Mouse (Mus musculus) lung, postnatal 0 days (tissue): ENCODE measurements at regions not wholly inside any gene's neighbourhood (a gene's known extent, or its start where the extent isn't known, plus 50 kb on each side); places are given as distances from the start of the nearest gene placed in this dataset.

Experiments used
- ATAC-seq: fragments of 200-750 bp; cut with Nextera tagmentation; 2 replicates; pipeline ENCODE4 v1.8.0; 2017; ENCODE audit warnings: moderate library complexity
- DNase-seq: peaks from one replicate; pipeline ENCODE4 v3.0.0-alpha.2; 2016; ENCODE audit warnings: low spot score
- H3K27ac ChIP-seq: fragments of 300-500 bp; sonication (generic); 2 replicates; pipeline ENCODE4 v1.5.1; 2014; ENCODE audit warnings: antibody characterized with exemption, mild to moderate bottlenecking, low read length, mixed read lengths
- H3K27me3 ChIP-seq: fragments of 300-500 bp; sonication (generic); replicated peaks from 2 replicates; pipeline ENCODE4 v1.6.1; 2014; ENCODE audit warnings: low read length, mixed read lengths; ENCODE audit not compliant: insufficient read depth
- H3K36me3 ChIP-seq: fragments of 300-500 bp; sonication (generic); 2 replicates; pipeline ENCODE4 v1.6.1; 2014; ENCODE audit warnings: low read length, mixed read lengths; ENCODE audit not compliant: insufficient read depth
- H3K4me1 ChIP-seq: fragments of 300-500 bp; sonication (generic); 2 replicates; pipeline ENCODE4 v1.6.1; 2014; ENCODE audit warnings: antibody characterized with exemption, low read depth, low read length, mixed read lengths; ENCODE audit not compliant: insufficient read depth
- H3K4me2 ChIP-seq: fragments of 300-500 bp; sonication (generic); replicated peaks from 2 replicates; pipeline ENCODE4 v1.6.1; 2014; ENCODE audit warnings: low read depth, mild to moderate bottlenecking, low read length, moderate library complexity, mixed read lengths
- H3K4me3 ChIP-seq: fragments of 300-500 bp; sonication (generic); 2 replicates; pipeline ENCODE4 v1.5.1; 2014; ENCODE audit warnings: low read depth, low read length
- H3K9ac ChIP-seq: fragments of 300-500 bp; sonication (generic); replicated peaks from 2 replicates; pipeline ENCODE4 v1.6.1; 2014; ENCODE audit warnings: low read depth, mild to moderate bottlenecking
- H3K9me3 ChIP-seq: fragments of 300-500 bp; sonication (generic); 2 replicates; pipeline ENCODE4 v1.6.1; 2016; ENCODE audit warnings: low read length, mixed read lengths
- CTCF ChIP-seq: IDR thresholded peaks from 2 replicates; pipeline ENCODE4 v1.5.1; 2016; ENCODE audit warnings: antibody characterized with exemption, mild to moderate bottlenecking
- EP300 ChIP-seq: IDR thresholded peaks from 2 replicates; pipeline ENCODE4 v1.6.1; 2016; ENCODE audit warnings: antibody characterized with exemption, mild to moderate bottlenecking, control low read depth
- WGBS: fragments of 180-500 bp; shearing (Covaris S2); extraction: QIAGEN DNeasy Blood & Tissue Kit; methylation state at CpG from one replicate; pipeline ENCODE4 v1.1.7; 2014; 5-methylcytosine and 5-hydroxymethylcytosine counted together

GRCm38 (mm10) chr11:45058658-45059057 lies 441.5 kb downstream of the Ebf1 start:
- no peaks in the 10 kb centered on the region for H3K4me1 ChIP-seq
- no peak for TF ChIP-seq EP300
- TF ChIP-seq CTCF = no peak
- 73% methylated on average over 1 of the region's 1 CpGs for WGBS
- no peak for DNase-seq
- H3K9ac ChIP-seq = no peak overlapping the region
- ATAC-seq = no peak
- no peak overlapping the region for H3K27ac ChIP-seq
- no peak overlapping the region for H3K4me2 ChIP-seq
- H3K4me3 ChIP-seq = no peak overlapping the region
- no peaks in the 10 kb centered on the region for H3K27me3 ChIP-seq
- H3K9me3 ChIP-seq = no peaks in the 10 kb centered on the region
- no peaks in the 10 kb centered on the region for H3K36me3 ChIP-seq

- no peak overlapping the region for H3K4me2 ChIP-seq
- WGBS = 69% methylated on average over 3 of the region's 3 CpGs
- H3K4me3 ChIP-seq = no peak overlapping the region
- no peaks in the 10 kb centered on the region for H3K36me3 ChIP-seq
- no peak overlapping the region for H3K9ac ChIP-seq
- H3K4me1 ChIP-seq = no peaks in the 10 kb centered on the region
- H3K27ac ChIP-seq = no peak overlapping the region
- ATAC-seq (no peak), DNase-seq (no peak)
- TF ChIP-seq CTCF (no peak), EP300 (no peak)
- no peaks in the 10 kb centered on the region for H3K9me3 ChIP-seq
- no peaks in the 10 kb centered on the region for H3K27me3 ChIP-seq
Observed at GRCm38 (mm10) chr11:45066592-45066991, 449.5 kb downstream of the Ebf1 start.

GRCm38 (mm10) chr11:45070280-45070679 lies 453.2 kb downstream of the Ebf1 start:
- H3K27me3 ChIP-seq = no peaks in the 10 kb centered on the region
- H3K4me2 ChIP-seq = no peak overlapping the region
- no peaks in the 10 kb centered on the region for H3K4me1 ChIP-seq
- H3K36me3 ChIP-seq = no peaks in the 10 kb centered on the region
- TF ChIP-seq CTCF = no peak
- no peak overlapping the region for H3K9ac ChIP-seq
- ATAC-seq (no peak), DNase-seq (no peak)
- H3K27ac ChIP-seq = no peak overlapping the region
- 74% methylated on average over 1 of the region's 1 CpGs for WGBS
- H3K9me3 ChIP-seq = no peaks in the 10 kb centered on the region
- H3K4me3 ChIP-seq = no peak overlapping the region

- 92% methylated on average over 2 of the region's 2 CpGs for WGBS
- no peak for TF ChIP-seq CTCF
- TF ChIP-seq EP300 = no peak
- Histone ChIP-seq H3K4me3 (no peak overlapping the region), H3K9me3 (no peaks in the 10 kb centered on the region), H3K27me3 (no peaks in the 10 kb centered on the region), H3K9ac (no peak overlapping the region), H3K4me2 (no peak overlapping the region), H3K27ac (no peak overlapping the region), H3K36me3 (no peaks in the 10 kb centered on the region), H3K4me1 (no peaks in the 10 kb centered on the region)
- ATAC-seq = no peak
- no peak for DNase-seq
Observed at GRCm38 (mm10) chr11:45071195-45071594, 454.1 kb downstream of the Ebf1 start.

- no peaks in the 10 kb centered on the region for H3K9me3 ChIP-seq
- H3K4me1 ChIP-seq = no peaks in the 10 kb centered on the region
- WGBS = 71% methylated on average over 4 of the region's 4 CpGs
- no peak overlapping the region for H3K4me2 ChIP-seq
- H3K9ac ChIP-seq = no peak overlapping the region
- ATAC-seq (no peak), DNase-seq (no peak)
- H3K27ac ChIP-seq = no peak overlapping the region
- TF ChIP-seq EP300 = no peak
- TF ChIP-seq CTCF = no peak
- H3K36me3 ChIP-seq = no peaks in the 10 kb centered on the region
- H3K4me3 ChIP-seq = no peak overlapping the region
- H3K27me3 ChIP-seq = no peaks in the 10 kb centered on the region
Observed at GRCm38 (mm10) chr11:45084506-45085037, 467.5 kb downstream of the Ebf1 start.

- Histone ChIP-seq H3K9ac (no peak overlapping the region), H3K4me2 (no peak overlapping the region), H3K9me3 (no peaks in the 10 kb centered on the region), H3K4me3 (no peak overlapping the region), H3K36me3 (no peaks in the 10 kb centered on the region), H3K27ac (no peak overlapping the region), H3K4me1 (no peaks in the 10 kb centered on the region), H3K27me3 (no peaks in the 10 kb centered on the region)
- no peak for DNase-seq
- ATAC-seq = no peak
- no peak for TF ChIP-seq CTCF
- no peak for TF ChIP-seq EP300
Observed at GRCm38 (mm10) chr11:45085145-45085544, 468.0 kb downstream of the Ebf1 start.

- Histone ChIP-seq H3K27me3 (no peaks in the 10 kb centered on the region), H3K4me2 (no peak overlapping the region), H3K9me3 (no peaks in the 10 kb centered on the region), H3K27ac (no peak overlapping the region), H3K9ac (no peak overlapping the region), H3K36me3 (no peaks in the 10 kb centered on the region), H3K4me3 (no peak overlapping the region), H3K4me1 (no peaks in the 10 kb centered on the region)
- no peak for ATAC-seq
- DNase-seq = no peak
- WGBS = 40% methylated on average over 5 of the region's 5 CpGs
- TF ChIP-seq CTCF = no peak
- no peak for TF ChIP-seq EP300
Observed at GRCm38 (mm10) chr11:45087186-45087915, 470.2 kb downstream of the Ebf1 start.
